Mouse (Mus musculus) neutrophil, adult 5-6 weeks (primary cell): Measurements from ENCODE around the gene Ranbp3. TPM values are rescaled to one million over a fixed set of nuclear protein-coding genes. Genes with fewer than 3 reads are reported as not detected.
A peak's percentile ranks its signal among the peaks of the same experiment; 100 is the strongest.

Source experiments
- ATAC-seq: fragments of 151-379, 151-347 bp; 2 replicates; pipeline ENCODE4 v1.8.0; 2017; ENCODE audit warnings: mild to moderate bottlenecking, moderate TSS enrichment; ENCODE audit not compliant: insufficient number of reproducible peaks, poor library complexity, low FRiP score, severe bottlenecking; ENCODE audit errors: extremely low read depth
- total RNA-seq: library from RNA; stranded (forward); fragments of 200-1000 nt; gene quantifications from 2 replicates; pipeline ENCODE4 v1.2.3, GENCODE M21; 2017

The Ranbp3 gene
- total RNA-seq, 1 experiment from 2014 or later: 65.3 TPM

- peak; percentile 82 for ATAC-seq
Observed at GRCm38 (mm10) chr17:56716655-56717362, 43.7 kb downstream of the Ranbp3 start.

GRCm38 (mm10) chr17:56717363-56718058 lies 44.4 kb downstream of the Ranbp3 start, which contains the start of the genes Ndufa11 and Vmac:
Gene Ndufa11, plus strand, starts transcription at chr17:56717767.
Gene Vmac, minus strand, starts transcription at chr17:56718022.
- peak; percentile 55 for ATAC-seq

GRCm38 (mm10) chr17:56722441-56722840 lies 49.3 kb downstream of the Ranbp3 start:
- ATAC-seq: no peak

GRCm38 (mm10) chr17:56723419-56724161 lies 50.5 kb downstream of the Ranbp3 start:
- no peak for ATAC-seq

GRCm38 (mm10) chr17:56727029-56727649 lies 54.0 kb downstream of the Ranbp3 start:
- no peak for ATAC-seq

GRCm38 (mm10) chr17:56727659-56728058 lies 54.6 kb downstream of the Ranbp3 start:
- ATAC-seq: no peak

GRCm38 (mm10) chr17:56728117-56728516 lies 55.0 kb downstream of the Ranbp3 start:
- no peak for ATAC-seq

GRCm38 (mm10) chr17:56729151-56729550 lies 56.1 kb downstream of the Ranbp3 start:
- ATAC-seq: no peak

- ATAC-seq: no peak
Observed at GRCm38 (mm10) chr17:56729656-56730055, 56.6 kb downstream of the Ranbp3 start.

- no peak for ATAC-seq
Observed at GRCm38 (mm10) chr17:56736534-56736933, 63.4 kb downstream of the Ranbp3 start.

- ATAC-seq: no peak
Observed at GRCm38 (mm10) chr17:56738221-56738620, 65.1 kb downstream of the Ranbp3 start.

- ATAC-seq: no peak
Observed at GRCm38 (mm10) chr17:56740118-56740787, 67.2 kb downstream of the Ranbp3 start.

- ATAC-seq: no peak
Observed at GRCm38 (mm10) chr17:56740788-56741160, 67.7 kb downstream of the Ranbp3 start.

GRCm38 (mm10) chr17:56744173-56744572 lies 71.1 kb downstream of the Ranbp3 start:
- ATAC-seq: no peak

- no peak for ATAC-seq
Observed at GRCm38 (mm10) chr17:56751404-56752072, 78.4 kb downstream of the Ranbp3 start.

- ATAC-seq: no peak
Observed at GRCm38 (mm10) chr17:56753452-56753851, 80.4 kb downstream of the Ranbp3 start.

GRCm38 (mm10) chr17:56754271-56755185 lies 81.4 kb downstream of the Ranbp3 start:
- no peak for ATAC-seq
